Mouse (Mus musculus) urinary bladder, postnatal 36 days (tissue): ENCODE results near the gene Arhgap15.

Source experiments
- DNase-seq, 2 experiments: peaks; one replicate each; pipeline ENCODE4 v3.0.0; 2022; ENCODE audit warnings: low spot score in 2 of 2, mixed read lengths in 1 of 2

Arhgap15 gene

GRCm38 (mm10) chr2:44353594-44353993 lies 605.0 kb downstream of the Arhgap15 start:
- DNase-seq: no peak

GRCm38 (mm10) chr2:44354786-44355185 lies 606.2 kb downstream of the Arhgap15 start:
- DNase-seq: no peak

- no peak for DNase-seq
Observed at GRCm38 (mm10) chr2:44355316-44355715, 606.7 kb downstream of the Arhgap15 start.

- no peak for DNase-seq
Observed at GRCm38 (mm10) chr2:44356248-44356886, 607.7 kb downstream of the Arhgap15 start.

- DNase-seq: no peak
Observed at GRCm38 (mm10) chr2:44356887-44357251, 608.2 kb downstream of the Arhgap15 start.

GRCm38 (mm10) chr2:44380225-44380624 lies 631.6 kb downstream of the Arhgap15 start:
- DNase-seq: no peak

- no peak for DNase-seq
Observed at GRCm38 (mm10) chr2:44384541-44384940, 635.9 kb downstream of the Arhgap15 start.

GRCm38 (mm10) chr2:44389556-44389955 lies 640.9 kb downstream of the Arhgap15 start:
- no peak for DNase-seq

GRCm38 (mm10) chr2:44393789-44394188 lies 645.2 kb downstream of the Arhgap15 start:
- no peak for DNase-seq

GRCm38 (mm10) chr2:44394956-44395501 lies 646.4 kb downstream of the Arhgap15 start:
- DNase-seq: no peak

- no peak for DNase-seq
Observed at GRCm38 (mm10) chr2:44395577-44395976, 647.0 kb downstream of the Arhgap15 start.

- DNase-seq: no peak
Observed at GRCm38 (mm10) chr2:44397209-44397608, 648.6 kb downstream of the Arhgap15 start.

GRCm38 (mm10) chr2:44397735-44398337 lies 649.2 kb downstream of the Arhgap15 start:
- no peak for DNase-seq

- no peak for DNase-seq
Observed at GRCm38 (mm10) chr2:44399191-44399926, 650.7 kb downstream of the Arhgap15 start.

- no peak for DNase-seq
Observed at GRCm38 (mm10) chr2:44401704-44402422, 653.2 kb downstream of the Arhgap15 start.

- no peak for DNase-seq
Observed at GRCm38 (mm10) chr2:44411660-44412059, 663.0 kb downstream of the Arhgap15 start.

- no peak for DNase-seq
Observed at GRCm38 (mm10) chr2:44416331-44416730, 667.7 kb downstream of the Arhgap15 start.

- no peak for DNase-seq
Observed at GRCm38 (mm10) chr2:44419547-44420225, 671.1 kb downstream of the Arhgap15 start.

GRCm38 (mm10) chr2:44430521-44430920 lies 681.9 kb downstream of the Arhgap15 start:
- no peak for DNase-seq

GRCm38 (mm10) chr2:44436652-44437051 lies 688.0 kb downstream of the Arhgap15 start:
- no peak for DNase-seq

GRCm38 (mm10) chr2:44437496-44438057 lies 689.0 kb downstream of the Arhgap15 start:
- DNase-seq: no peak
